Mouse (Mus musculus): Measurements from ENCODE around the gene Arl8b. TPM values are rescaled to one million over a fixed set of nuclear protein-coding genes. Genes with fewer than 3 reads are reported as not detected.

Arl8b gene
- polyA plus RNA-seq, 1 experiment = 15.7 TPM

DNA sequence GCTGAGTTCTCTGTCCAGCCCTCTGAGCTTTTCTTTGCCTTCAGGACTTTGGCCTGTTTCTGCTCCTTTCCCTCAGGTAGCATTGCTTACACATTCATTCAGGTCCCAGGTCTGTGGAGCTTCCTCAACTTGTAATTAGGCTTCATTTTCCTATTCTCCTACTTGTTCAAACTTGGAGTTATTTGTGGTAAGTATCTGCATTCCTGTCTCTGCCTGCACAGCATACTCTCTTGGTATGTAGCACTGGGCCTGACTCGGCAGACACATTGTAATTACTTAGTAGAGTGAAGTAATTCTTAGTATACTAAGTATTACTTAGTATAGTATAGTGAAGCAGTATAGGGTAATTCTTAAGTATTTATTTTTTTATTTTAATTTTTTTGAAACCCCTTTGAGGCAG is 13.0 kb downstream of the Arl8b start:
- no peak for TF ChIP-seq POLR2A (IDR thresholded peaks at IDR 0.05; ENCODE audit: borderline replicate concordance, control insufficient read depth, low read depth, low read length)
- no peak for TF ChIP-seq CTCF (IDR thresholded peaks at IDR 0.05; ENCODE audit: control insufficient read depth, insufficient read depth, low read length)
- H3K4me3 ChIP-seq (replicated peaks; ENCODE audit: control insufficient read depth, low read depth, low read length) = no peak overlapping the region
- H3K27ac ChIP-seq (ENCODE audit: control insufficient read depth, insufficient read depth, low read depth, low read length, poor library complexity) = no peak overlapping the region
- 75% methylated on average over 1 of the region's 1 CpGs for WGBS
- H3K4me1 ChIP-seq (ENCODE audit: control insufficient read depth, insufficient read depth, low read length) = no peaks in the 10 kb centered on the region

- no peaks in the 10 kb centered on the region for H3K4me1 ChIP-seq (ENCODE audit: control insufficient read depth, insufficient read depth, low read length)
- no peak overlapping the region for H3K4me3 ChIP-seq (replicated peaks; ENCODE audit: control insufficient read depth, low read depth, low read length)
- TF ChIP-seq POLR2A (IDR thresholded peaks at IDR 0.05; ENCODE audit: borderline replicate concordance, control insufficient read depth, low read depth, low read length) (no peak), CTCF (IDR thresholded peaks at IDR 0.05; ENCODE audit: control insufficient read depth, insufficient read depth, low read length) (no peak)
- H3K27ac ChIP-seq (ENCODE audit: control insufficient read depth, insufficient read depth, low read depth, low read length, poor library complexity) = no peak overlapping the region
- WGBS = 86% methylated on average over 2 of the region's 2 CpGs
Observed at GRCm38 (mm10) chr6:108796706-108797105, 13.8 kb downstream of the Arl8b start.

DNA sequence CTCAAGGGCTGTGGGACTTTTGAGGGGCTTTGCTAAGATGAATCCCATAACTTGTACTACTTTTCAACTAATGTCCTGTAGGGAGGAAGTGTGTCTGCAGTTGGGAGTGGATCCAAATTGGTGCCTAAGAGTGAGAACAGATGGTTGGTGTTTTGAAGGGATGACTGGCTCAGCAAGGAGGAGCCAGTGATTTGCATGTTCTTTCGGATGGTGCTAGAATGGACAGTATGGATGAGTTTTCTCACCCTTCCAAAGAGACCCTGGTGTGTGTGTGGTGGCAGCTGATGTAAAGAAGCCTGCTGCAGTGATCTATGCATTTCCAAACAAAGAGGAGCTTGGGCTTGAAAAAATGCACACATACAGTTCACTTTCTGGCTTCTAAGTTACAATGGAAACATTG is 22.3 kb downstream of the Arl8b start:
- no peaks in the 10 kb centered on the region for H3K4me1 ChIP-seq (ENCODE audit: control insufficient read depth, insufficient read depth, low read length)
- TF ChIP-seq CTCF (IDR thresholded peaks at IDR 0.05; ENCODE audit: control insufficient read depth, insufficient read depth, low read length) = no peak
- TF ChIP-seq POLR2A (IDR thresholded peaks at IDR 0.05; ENCODE audit: borderline replicate concordance, control insufficient read depth, low read depth, low read length) = no peak
- no peak overlapping the region for H3K4me3 ChIP-seq (replicated peaks; ENCODE audit: control insufficient read depth, low read depth, low read length)
- H3K27ac ChIP-seq (ENCODE audit: control insufficient read depth, insufficient read depth, low read depth, low read length, poor library complexity) = no peak overlapping the region
- 76% methylated on average over 1 of the region's 1 CpGs for WGBS

DNA sequence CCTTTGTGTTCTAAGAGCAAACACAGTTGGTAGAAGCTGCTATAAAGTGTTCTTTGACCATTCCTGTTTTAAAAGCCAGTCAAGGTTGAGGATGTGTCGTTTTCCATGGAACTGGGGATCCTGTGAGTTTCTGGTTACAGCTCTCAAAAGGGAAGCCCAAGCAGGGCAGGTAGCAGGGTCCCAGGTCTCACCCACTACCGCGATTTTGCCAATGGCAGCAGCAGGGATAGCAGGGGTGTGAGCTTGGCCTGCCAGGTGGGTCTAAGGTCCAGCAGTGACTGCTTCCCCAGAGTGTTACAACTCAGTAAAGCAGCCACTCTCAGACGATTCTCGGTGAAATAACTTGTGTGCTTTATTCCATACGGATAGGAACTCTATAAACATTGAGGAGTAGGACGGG is 23.0 kb downstream of the Arl8b start:
- TF ChIP-seq POLR2A (IDR thresholded peaks at IDR 0.05; ENCODE audit: borderline replicate concordance, control insufficient read depth, low read depth, low read length) (no peak), CTCF (IDR thresholded peaks at IDR 0.05; ENCODE audit: control insufficient read depth, insufficient read depth, low read length) (no peak)
- H3K4me1 ChIP-seq (ENCODE audit: control insufficient read depth, insufficient read depth, low read length) = no peaks in the 10 kb centered on the region
- no peak overlapping the region for H3K4me3 ChIP-seq (replicated peaks; ENCODE audit: control insufficient read depth, low read depth, low read length)
- no peak overlapping the region for H3K27ac ChIP-seq (ENCODE audit: control insufficient read depth, insufficient read depth, low read depth, low read length, poor library complexity)
- WGBS = 87% methylated on average over 7 of the region's 7 CpGs

DNA sequence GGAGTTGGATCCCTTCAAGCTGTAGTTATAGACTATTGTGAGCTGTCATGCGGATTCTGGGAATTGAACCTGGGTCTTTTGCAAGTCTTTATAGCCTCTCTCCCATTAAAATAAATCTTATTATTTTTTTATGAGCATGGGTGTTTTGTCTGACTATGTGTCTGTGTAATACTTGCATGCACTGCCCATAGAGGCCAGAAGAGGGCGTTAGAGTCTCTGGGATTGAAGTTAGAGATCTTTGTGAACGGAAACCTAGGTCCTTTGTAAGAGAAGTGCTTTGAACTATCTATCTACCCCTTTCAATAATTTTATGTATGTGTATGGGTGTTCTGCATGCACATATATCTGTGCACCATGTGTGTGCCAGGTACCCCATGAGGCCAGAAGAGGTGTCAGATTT is 24.5 kb downstream of the Arl8b start:
- no peak for TF ChIP-seq POLR2A (IDR thresholded peaks at IDR 0.05; ENCODE audit: borderline replicate concordance, control insufficient read depth, low read depth, low read length)
- no peak for TF ChIP-seq CTCF (IDR thresholded peaks at IDR 0.05; ENCODE audit: control insufficient read depth, insufficient read depth, low read length)
- no peak overlapping the region for H3K27ac ChIP-seq (ENCODE audit: control insufficient read depth, insufficient read depth, low read depth, low read length, poor library complexity)
- WGBS = 64% methylated on average over 3 of the region's 3 CpGs
- H3K4me3 ChIP-seq (replicated peaks; ENCODE audit: control insufficient read depth, low read depth, low read length) = no peak overlapping the region
- H3K4me1 ChIP-seq (ENCODE audit: control insufficient read depth, insufficient read depth, low read length) = no peaks in the 10 kb centered on the region

- Histone ChIP-seq H3K27ac (ENCODE audit: control insufficient read depth, insufficient read depth, low read depth, low read length, poor library complexity) (no peak overlapping the region), H3K4me1 (ENCODE audit: control insufficient read depth, insufficient read depth, low read length) (no peaks in the 10 kb centered on the region), H3K4me3 (replicated peaks; ENCODE audit: control insufficient read depth, low read depth, low read length) (no peak overlapping the region)
- WGBS = 55% methylated on average over 1 of the region's 1 CpGs
- peak; percentile 32 for TF ChIP-seq CTCF (IDR thresholded peaks at IDR 0.05; ENCODE audit: control insufficient read depth, insufficient read depth, low read length)
- TF ChIP-seq POLR2A (IDR thresholded peaks at IDR 0.05; ENCODE audit: borderline replicate concordance, control insufficient read depth, low read depth, low read length) = no peak
Observed at GRCm38 (mm10) chr6:108808786-108809185, 25.9 kb downstream of the Arl8b start.

GRCm38 (mm10) chr6:108810237-108810636 is 27.3 kb downstream of the Arl8b start:
- 88% methylated on average over 10 of the region's 10 CpGs for WGBS
- H3K4me3 ChIP-seq (replicated peaks; ENCODE audit: control insufficient read depth, low read depth, low read length) = no peak overlapping the region
- no peaks in the 10 kb centered on the region for H3K4me1 ChIP-seq (ENCODE audit: control insufficient read depth, insufficient read depth, low read length)
- TF ChIP-seq POLR2A (IDR thresholded peaks at IDR 0.05; ENCODE audit: borderline replicate concordance, control insufficient read depth, low read depth, low read length) (no peak), CTCF (IDR thresholded peaks at IDR 0.05; ENCODE audit: control insufficient read depth, insufficient read depth, low read length) (no peak)
- H3K27ac ChIP-seq (ENCODE audit: control insufficient read depth, insufficient read depth, low read depth, low read length, poor library complexity) = no peak overlapping the region

DNA sequence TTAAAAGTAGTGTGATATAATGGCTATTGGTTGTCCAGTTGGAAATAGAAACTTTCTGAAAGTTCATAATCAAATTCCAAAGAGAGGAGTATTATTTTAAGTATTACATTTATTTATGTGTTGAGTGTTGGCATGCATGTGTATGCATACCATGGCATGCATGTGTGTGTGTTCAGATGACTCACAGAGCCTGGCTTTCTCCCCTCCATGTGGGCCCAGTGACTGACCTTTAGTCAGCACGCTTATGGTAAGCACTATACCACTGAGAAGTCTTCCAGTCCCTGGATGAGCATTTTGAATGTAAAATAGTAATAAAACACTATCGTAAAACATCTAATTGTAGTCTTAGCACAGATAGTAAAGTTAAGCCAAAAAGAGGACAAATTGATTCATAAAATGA is 29.2 kb downstream of the Arl8b start:
- Histone ChIP-seq H3K27ac (ENCODE audit: control insufficient read depth, insufficient read depth, low read depth, low read length, poor library complexity) (no peak overlapping the region), H3K4me3 (replicated peaks; ENCODE audit: control insufficient read depth, low read depth, low read length) (no peak overlapping the region), H3K4me1 (ENCODE audit: control insufficient read depth, insufficient read depth, low read length) (no peaks in the 10 kb centered on the region)
- 87% methylated on average over 2 of the region's 2 CpGs for WGBS
- TF ChIP-seq POLR2A (IDR thresholded peaks at IDR 0.05; ENCODE audit: borderline replicate concordance, control insufficient read depth, low read depth, low read length) = no peak
- no peak for TF ChIP-seq CTCF (IDR thresholded peaks at IDR 0.05; ENCODE audit: control insufficient read depth, insufficient read depth, low read length)

DNA sequence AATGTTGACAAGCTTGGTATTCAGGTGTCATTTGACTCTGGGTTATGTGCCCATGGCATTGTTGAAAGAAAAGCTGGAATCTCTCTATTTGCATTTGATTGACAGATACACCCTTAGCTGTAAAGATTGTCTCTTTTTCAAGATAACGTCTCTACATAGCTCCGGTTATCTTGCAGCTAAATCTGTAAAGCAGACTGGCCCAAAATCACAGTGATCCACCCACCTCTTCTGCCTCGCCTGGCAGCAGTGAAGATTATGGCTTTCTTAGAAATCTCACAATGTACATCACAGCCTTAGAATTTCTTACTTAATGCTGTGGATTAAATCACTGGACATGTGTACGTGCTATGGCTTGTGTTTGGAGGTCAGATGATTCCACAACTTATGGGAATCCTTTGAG is 34.6 kb downstream of the Arl8b start:
- TF ChIP-seq CTCF (IDR thresholded peaks at IDR 0.05; ENCODE audit: control insufficient read depth, insufficient read depth, low read length) = no peak
- no peak for TF ChIP-seq POLR2A (IDR thresholded peaks at IDR 0.05; ENCODE audit: borderline replicate concordance, control insufficient read depth, low read depth, low read length)
- no peak overlapping the region for H3K4me3 ChIP-seq (replicated peaks; ENCODE audit: control insufficient read depth, low read depth, low read length)
- H3K4me1 ChIP-seq (ENCODE audit: control insufficient read depth, insufficient read depth, low read length) = no peaks in the 10 kb centered on the region
- no peak overlapping the region for H3K27ac ChIP-seq (ENCODE audit: control insufficient read depth, insufficient read depth, low read depth, low read length, poor library complexity)
- WGBS = 77% methylated on average over 4 of the region's 4 CpGs
